Mouse (Mus musculus): Measurements from ENCODE around the gene Gpr153.

GRCm38 (mm10) chr4:152269967-152270366, 4.1 kb upstream of the Gpr153 start:
- no peak for TF ChIP-seq CTCF (IDR thresholded peaks at IDR 0.05; ENCODE audit: insufficient read depth, low read length)
- TF ChIP-seq POLR2A (IDR thresholded peaks at IDR 0.05; ENCODE audit: borderline replicate concordance, extremely low read depth, low read depth, low read length) = no peak

Measured in lung, adult 2 months (tissue).